Mouse (Mus musculus) cerebellum, adult 2 months (tissue): Measurements from ENCODE around the gene Grtp1. TPM values are rescaled to one million over a fixed set of nuclear protein-coding genes. Genes with fewer than 3 reads are reported as not detected.

Source experiments
- DNase-seq, 2 experiments: peaks; one replicate each; pipeline ENCODE4 v3.0.0; 2021
- H3K27ac ChIP-seq: fragments of 200-500 bp; 2 replicates; pipeline ENCODE4 v1.5.1; 2012; ENCODE audit warnings: low read length, control low read depth, inconsistent platforms; ENCODE audit not compliant: insufficient read depth
- H3K27me3 ChIP-seq: fragments of 200-500 bp; 2 replicates; pipeline ENCODE4 v1.6.1; 2012; ENCODE audit warnings: inconsistent platforms, mild to moderate bottlenecking, low read length, moderate library complexity; ENCODE audit not compliant: control insufficient read depth, insufficient read depth
- H3K4me1 ChIP-seq: fragments of 200-500 bp; 2 replicates; pipeline ENCODE4 v1.6.1; 2011; ENCODE audit warnings: low read length; ENCODE audit not compliant: control insufficient read depth, insufficient read depth
- H3K4me3 ChIP-seq: fragments of 200-500 bp; replicated peaks from 2 replicates; pipeline ENCODE3; 2011; ENCODE audit warnings: mild to moderate bottlenecking, low read depth, low read length, control low read depth; ENCODE audit not compliant: insufficient read depth
- CTCF ChIP-seq: fragments of 200-500 bp; IDR thresholded peaks from 2 replicates; pipeline ENCODE4 v1.5.1; 2011; ENCODE audit warnings: low read depth, mild to moderate bottlenecking, control low read depth, low read length, moderate library complexity, borderline replicate concordance; ENCODE audit not compliant: insufficient read depth
- POLR2A ChIP-seq: fragments of 200-500 bp; IDR thresholded peaks from 2 replicates; pipeline ENCODE4 v1.6.1; 2011; ENCODE audit warnings: low read length, control low read depth, borderline replicate concordance; ENCODE audit not compliant: insufficient read depth
- WGBS: fragments of 180-500 bp; shearing (Covaris S2); methylation state at CpG from one replicate; pipeline ENCODE4 v1.1.7; 2018; 5-methylcytosine and 5-hydroxymethylcytosine counted together
- polyA plus RNA-seq: library from polyadenylated mRNA; depleted of rRNA; stranded (reverse); fragments of >200 nt; gene quantifications from 2 replicates; pipeline ENCODE4 v1.2.3, GENCODE M21; 2012

Grtp1 gene
- polyA plus RNA-seq, 1 experiment: 6.8 TPM

DNA sequence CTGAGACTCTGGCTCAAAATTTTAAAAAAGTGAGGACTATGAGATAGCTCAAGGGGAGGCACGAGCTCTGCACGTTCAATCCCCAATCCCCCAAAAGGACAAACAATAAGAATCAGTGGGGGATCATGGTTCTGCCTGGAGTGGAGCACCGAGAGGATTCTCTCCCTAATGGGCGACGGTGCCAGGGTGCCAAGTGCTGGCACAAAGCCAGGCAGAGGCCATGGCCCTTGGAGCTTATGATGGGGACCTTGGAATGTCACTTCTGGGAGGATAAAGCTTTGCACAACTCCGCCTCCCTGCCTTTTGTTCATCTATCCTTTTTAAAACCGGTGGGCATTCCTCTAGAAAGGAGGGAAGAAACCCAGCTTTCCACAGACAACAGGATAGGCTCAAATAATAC is 12.8 kb downstream of the Grtp1 start:
- Histone ChIP-seq H3K27me3 (no peaks in the 10 kb centered on the region), H3K4me3 (no peak overlapping the region), H3K27ac (no peak overlapping the region), H3K4me1 (no peaks in the 10 kb centered on the region)
- no peak for DNase-seq
- TF ChIP-seq CTCF (no peak), POLR2A (no peak)
- 34% methylated on average over 7 of the region's 7 CpGs for WGBS

DNA sequence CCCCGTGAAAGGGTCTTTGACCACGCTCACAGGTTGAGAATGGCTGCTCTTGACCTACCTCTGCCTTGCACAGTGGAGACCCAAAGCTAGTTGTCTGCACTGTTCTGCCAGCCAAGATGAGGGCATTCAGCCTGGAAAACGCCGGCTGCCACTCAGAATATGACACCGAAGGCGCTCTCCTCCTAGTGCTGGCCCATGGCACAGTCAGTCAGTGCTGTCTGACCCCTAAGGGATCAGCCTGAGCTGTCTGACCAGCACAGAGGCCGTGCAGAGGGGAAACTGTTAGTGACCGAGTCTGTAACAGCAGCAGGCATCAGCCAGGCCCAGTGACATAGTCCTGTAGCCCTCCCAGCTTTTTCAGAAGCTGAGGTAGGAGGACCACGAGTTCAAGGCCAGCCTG is 13.2 kb downstream of the Grtp1 start:
- Histone ChIP-seq H3K4me1 (no peaks in the 10 kb centered on the region), H3K4me3 (no peak overlapping the region), H3K27ac (no peak overlapping the region), H3K27me3 (no peaks in the 10 kb centered on the region)
- 78% methylated on average over 9 of the region's 9 CpGs for WGBS
- no peak for TF ChIP-seq CTCF
- no peak for TF ChIP-seq POLR2A
- DNase-seq: no peak

DNA sequence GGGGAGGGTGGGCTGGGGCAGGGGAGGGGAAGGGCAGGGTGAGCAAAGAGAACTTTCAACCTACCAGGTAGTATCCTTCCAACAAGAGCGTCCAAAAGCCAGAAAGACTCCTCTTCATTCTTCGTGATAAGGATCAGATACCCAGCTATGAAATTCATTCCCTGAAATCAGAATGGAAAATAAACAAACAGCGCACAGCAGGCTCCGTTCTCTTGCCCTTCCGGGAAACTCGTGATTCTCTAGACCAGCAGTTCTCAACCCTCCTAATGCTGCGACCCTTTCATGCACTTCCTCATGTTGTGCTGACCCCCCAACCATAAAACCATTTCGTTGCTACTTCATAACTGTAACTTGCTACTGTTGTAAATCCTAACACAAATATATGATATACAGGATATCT is 13.6 kb downstream of the Grtp1 start:
- no peaks in the 10 kb centered on the region for H3K4me1 ChIP-seq
- WGBS: 81% methylated on average over 8 of the region's 8 CpGs
- no peak overlapping the region for H3K4me3 ChIP-seq
- TF ChIP-seq CTCF: no peak
- TF ChIP-seq POLR2A: no peak
- no peak for DNase-seq
- H3K27me3 ChIP-seq: no peaks in the 10 kb centered on the region
- H3K27ac ChIP-seq: no peak overlapping the region

DNA sequence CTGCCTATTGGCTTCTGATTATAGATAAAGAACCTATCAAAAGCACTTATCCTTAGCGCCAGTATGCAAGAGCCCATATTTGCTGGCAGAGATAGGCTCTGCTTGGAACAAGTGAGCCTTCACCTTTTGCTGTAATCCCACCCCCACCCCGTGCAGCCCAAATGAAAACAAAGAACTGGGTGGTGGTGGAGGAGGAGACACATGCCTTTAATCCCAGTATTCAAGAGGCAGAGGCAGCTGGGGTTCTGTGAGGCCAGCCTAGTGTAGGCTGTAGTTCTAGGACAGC is 18.8 kb downstream of the Grtp1 start:
- Histone ChIP-seq H3K27me3 (no peaks in the 10 kb centered on the region), H3K27ac (no peak overlapping the region), H3K4me3 (no peak overlapping the region), H3K4me1 (no peaks in the 10 kb centered on the region)
- WGBS: 56% methylated on average over 2 of the region's 2 CpGs
- TF ChIP-seq POLR2A: no peak
- TF ChIP-seq CTCF: no peak
- DNase-seq: no peak

DNA sequence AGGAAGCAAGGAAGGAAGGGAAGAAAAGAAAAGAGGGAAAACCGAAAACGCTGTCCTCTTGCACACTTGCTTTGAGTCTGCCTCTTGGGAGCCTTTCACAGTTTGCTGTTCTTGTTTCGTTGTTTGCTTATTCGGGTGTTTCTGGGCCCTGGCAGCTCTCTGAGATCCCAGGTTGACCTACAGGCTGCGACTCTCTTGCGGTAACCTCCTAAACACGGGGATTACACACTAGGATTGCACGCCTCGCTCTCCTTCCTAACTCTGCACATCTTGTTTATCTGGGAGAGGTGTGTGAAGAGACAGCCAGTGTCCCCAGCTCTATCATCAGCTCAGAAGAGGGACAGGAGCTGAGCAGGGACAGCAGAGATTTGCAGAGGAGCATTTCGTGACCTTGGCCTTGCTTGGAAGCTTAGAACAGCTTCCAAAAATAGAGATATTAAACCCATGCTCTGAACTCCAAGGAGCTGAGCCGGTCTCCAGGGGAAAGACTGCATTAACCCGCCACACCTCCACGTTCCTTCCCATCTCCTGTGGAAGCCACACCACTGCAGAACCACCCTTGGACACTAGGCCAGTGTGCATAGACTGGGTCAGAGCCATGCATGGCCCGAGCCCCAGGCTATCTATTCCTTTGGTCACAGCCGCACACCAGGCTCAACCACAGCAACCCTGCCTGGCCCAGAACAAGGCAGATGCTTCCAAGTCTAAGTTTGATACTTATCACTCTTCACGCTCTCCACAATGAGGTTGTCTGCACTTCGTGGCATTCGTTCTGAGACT is 19.3 kb downstream of the Grtp1 start:
- H3K27me3 ChIP-seq: no peaks in the 10 kb centered on the region
- H3K4me1 ChIP-seq: no peaks in the 10 kb centered on the region
- H3K27ac ChIP-seq: no peak overlapping the region
- WGBS: 86% methylated on average over 18 of the region's 18 CpGs
- no peak for TF ChIP-seq POLR2A
- no peak for TF ChIP-seq CTCF
- H3K4me3 ChIP-seq: no peak overlapping the region
- DNase-seq: no peak

DNA sequence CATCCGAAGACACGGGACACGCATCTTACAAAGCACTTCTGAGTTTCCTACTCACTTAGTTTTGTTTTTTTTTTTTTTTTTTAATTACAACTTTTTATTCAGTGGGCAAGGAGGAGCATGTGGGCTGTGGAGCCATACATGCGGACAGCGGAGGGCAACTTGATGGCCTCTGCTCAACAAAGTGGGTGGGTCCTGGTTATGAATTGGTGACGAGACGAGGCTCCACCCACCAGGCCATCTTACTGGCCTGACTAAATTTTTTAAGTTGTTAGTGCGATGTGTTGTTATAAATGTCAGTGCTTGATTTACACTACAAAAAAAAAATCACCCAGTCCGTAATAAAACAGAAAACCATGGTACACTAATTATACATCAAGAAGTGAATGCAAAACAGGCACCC is 20.0 kb downstream of the Grtp1 start:
- DNase-seq: no peak
- no peaks in the 10 kb centered on the region for H3K27me3 ChIP-seq
- no peaks in the 10 kb centered on the region for H3K4me1 ChIP-seq
- no peak overlapping the region for H3K27ac ChIP-seq
- H3K4me3 ChIP-seq: no peak overlapping the region
- 58% methylated on average over 9 of the region's 9 CpGs for WGBS
- TF ChIP-seq POLR2A: no peak
- TF ChIP-seq CTCF: no peak

DNA sequence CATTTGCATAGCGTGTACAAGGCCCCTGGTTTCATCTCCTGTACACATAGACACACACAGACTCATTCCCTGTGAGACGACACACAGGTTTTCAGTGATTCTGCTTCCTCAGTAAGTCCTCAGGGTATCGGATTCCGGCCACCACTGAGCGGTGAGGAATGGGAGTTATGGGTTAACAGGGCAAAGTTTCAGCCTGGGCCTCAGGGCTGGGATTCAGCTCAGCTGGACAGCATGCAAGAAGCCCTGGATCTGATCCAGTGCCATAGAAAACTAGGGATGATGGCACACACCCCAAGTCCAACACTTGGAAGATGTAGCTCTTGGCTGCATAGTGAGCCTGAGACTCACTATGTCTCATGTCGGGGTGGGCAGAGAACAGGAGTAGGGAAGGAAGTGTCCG is 20.5 kb downstream of the Grtp1 start:
- 39% methylated on average over 7 of the region's 7 CpGs for WGBS
- Histone ChIP-seq H3K4me3 (no peak overlapping the region), H3K4me1 (no peaks in the 10 kb centered on the region), H3K27ac (no peak overlapping the region), H3K27me3 (no peaks in the 10 kb centered on the region)
- no peak for TF ChIP-seq CTCF
- TF ChIP-seq POLR2A: no peak
- DNase-seq: no peak

DNA sequence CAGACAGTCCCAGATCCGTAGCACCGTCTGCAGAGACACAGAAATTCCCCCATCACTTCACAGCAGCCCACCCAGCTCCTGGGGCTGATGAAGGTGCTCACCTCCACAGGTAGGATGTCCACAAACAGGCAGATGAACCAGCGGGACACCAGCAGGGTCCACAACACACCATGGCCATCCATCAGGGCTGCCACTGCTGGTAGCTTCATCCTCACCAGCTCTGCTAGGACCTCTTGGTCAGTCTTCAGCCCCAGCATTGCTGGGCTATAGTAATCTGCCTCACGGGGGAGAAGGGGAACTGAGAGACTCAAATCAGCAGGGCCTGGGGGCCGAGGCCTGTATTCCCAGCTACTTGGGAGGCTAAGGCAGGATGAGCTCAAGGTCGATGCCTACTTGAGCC is 20.9 kb downstream of the Grtp1 start:
- H3K27ac ChIP-seq: no peak overlapping the region
- H3K27me3 ChIP-seq: no peaks in the 10 kb centered on the region
- no peak for DNase-seq
- H3K4me3 ChIP-seq: no peak overlapping the region
- 66% methylated on average over 6 of the region's 6 CpGs for WGBS
- H3K4me1 ChIP-seq: no peaks in the 10 kb centered on the region
- TF ChIP-seq CTCF (no peak), POLR2A (no peak)

DNA sequence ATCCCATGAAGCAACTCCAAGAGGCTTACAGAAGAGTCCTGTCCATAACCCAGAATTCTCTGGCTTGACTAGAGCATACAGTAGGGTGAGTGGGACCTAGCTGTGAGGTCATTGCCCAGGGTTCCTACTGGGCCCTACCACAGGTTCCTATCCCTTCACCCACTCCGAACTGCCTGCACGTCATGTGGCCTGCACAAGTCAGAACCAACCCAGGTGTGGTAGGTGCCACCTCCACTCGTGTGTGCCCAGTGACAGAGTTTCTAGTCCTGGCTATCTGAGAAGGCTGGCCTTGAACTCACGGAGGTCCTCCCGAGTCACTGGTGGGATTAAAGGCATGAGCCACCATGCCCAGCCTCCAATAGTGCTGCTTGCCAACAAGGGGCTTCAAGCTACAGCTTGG is 22.3 kb downstream of the Grtp1 start:
- 90% methylated on average over 5 of the region's 5 CpGs for WGBS

More for the DNA sequence above, 22.3 kb downstream of the Grtp1 start:
- Histone ChIP-seq H3K27ac (no peak overlapping the region), H3K4me1 (no peaks in the 10 kb centered on the region), H3K4me3 (no peak overlapping the region), H3K27me3 (no peaks in the 10 kb centered on the region)
- no peak for TF ChIP-seq CTCF
- TF ChIP-seq POLR2A: no peak
- no peak for DNase-seq
